21 mouse cellular contexts compared by ENCODE assay signal in genomic region chrX:130601911-130602310, GRCm38 (mm10).
DNase-seq lines count a peak whose midpoint lies in the region; ATAC-seq lines count a peak whose summit lies in the region.
"Had no signal": no experiment of that assay in that cellular context is flagged by ENCODE, and none has a peak within 500 bp of the region (broad histone marks: within the 10 kb centered on the region; RNA-seq: fewer than 3 reads in every experiment).

No protein-coding gene starts in this region.

- intact Hi-C loops in left cerebral cortex, postnatal 4 days (cut with DNase I) = no loop called here
- intact Hi-C loops in heart, postnatal 10 days (cut with DNase I) = no loop called here

- peak; percentile 100 for ATAC-seq in frontal cortex, adult (ENCODE audit: low TSS enrichment)
- ATAC-seq: forebrain, embryonic 16.5 days; hindbrain, embryonic 16.5 days; intestine, postnatal 0 days had no signal

- no peak for DNase-seq in frontal cortex, postnatal 14 days (ENCODE audit: low spot score in 2 of 2)
- DNase-seq in left cerebral cortex, adult 18-20 months (ENCODE audit: low spot score in 2 of 2) = peak; percentile 1 to 10
- no peak for DNase-seq in left cerebral cortex, postnatal 4 days
- peak; percentile 28 for DNase-seq in naive thymus-derived CD4-positive, alpha-beta T cell, adult 2 months (ENCODE audit: low read depth)
- peak; percentile 1 for DNase-seq in right cerebral cortex, postnatal 4 days
- DNase-seq in cerebellum, postnatal 36 days = no peak
- no peak for DNase-seq in heart, postnatal 10 days
- DNase-seq: adrenal gland, adult 8-10 months; cerebellum, postnatal 10 days; embryo, embryonic 11 days; gastrocnemius, postnatal 25 days; heart, adult 2 months; heart, postnatal 4 days; liver; lung, postnatal 10 days; midbrain, embryonic 14.5 days; thymus, adult 18-20 months had no signal

Comparison
In these comparisons a context has a peak if more than half of its experiments do, and no peak if none do; other contexts are left out.
1. DNase-seq: peak in left cerebral cortex, adult 18-20 months (2 of 2), naive thymus-derived CD4-positive, alpha-beta T cell, adult 2 months (single experiment) and right cerebral cortex, postnatal 4 days (single experiment); none in frontal cortex, postnatal 14 days (0 of 2), left cerebral cortex, postnatal 4 days (single experiment), cerebellum, postnatal 36 days (0 of 2) and heart, postnatal 10 days (0 of 2).